Mouse (Mus musculus) skeletal muscle tissue, postnatal 0 days (tissue): ENCODE results near the gene Irak4. TPM values are rescaled to one million over a fixed set of nuclear protein-coding genes. Genes with fewer than 3 reads are reported as not detected.

Source experiments
- polyA plus RNA-seq: library from polyadenylated mRNA; unstranded; fragments of >200 nt; fragmentation: Nextera tagmentation; extraction: Ambion mirVana; gene quantifications from 2 replicates; pipeline ENCODE4 v1.2.1, GENCODE M21; 2015

Irak4 gene
- 3.7 and 4.7 TPM in 2 replicates for polyA plus RNA-seq

DNA sequence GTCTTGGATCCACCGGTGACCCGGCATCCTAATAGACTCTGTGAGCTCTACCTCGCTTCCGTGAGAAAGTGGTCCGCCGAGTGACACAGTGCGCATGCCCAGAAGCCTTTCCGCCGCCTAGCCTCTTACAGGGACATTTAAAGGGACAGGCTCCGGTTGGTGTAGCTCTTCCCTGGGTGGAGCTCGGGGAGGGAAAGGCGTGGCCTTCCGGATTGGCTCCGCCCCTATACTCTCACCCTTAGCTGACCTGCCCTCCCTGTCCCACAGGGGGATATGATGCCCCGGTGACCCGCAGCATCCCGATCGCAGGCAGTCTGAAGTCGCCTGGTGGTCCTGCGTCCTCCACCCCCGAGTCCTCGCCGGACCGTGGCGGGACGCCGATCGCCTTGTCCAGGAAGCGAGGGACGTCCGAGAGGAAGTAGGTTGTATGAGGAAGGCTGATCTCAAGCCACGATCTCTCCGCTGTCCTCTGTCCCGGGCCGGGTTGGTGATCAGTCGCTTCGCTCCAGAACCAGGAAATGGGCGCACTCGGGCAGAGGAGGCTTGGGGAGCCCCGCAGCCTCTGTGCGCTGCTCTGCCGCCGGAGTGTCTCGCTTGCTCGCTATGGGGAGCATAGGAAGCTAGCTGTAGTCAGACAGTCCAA, at the start of gene Irak4, which contains the start of gene Pus7l:
Gene Irak4 (plus strand): TSS at position 235 of the 643 bp plus-strand sequence.
Gene Pus7l (minus strand): TSS at position 139 of the 643 bp plus-strand sequence.

DNA sequence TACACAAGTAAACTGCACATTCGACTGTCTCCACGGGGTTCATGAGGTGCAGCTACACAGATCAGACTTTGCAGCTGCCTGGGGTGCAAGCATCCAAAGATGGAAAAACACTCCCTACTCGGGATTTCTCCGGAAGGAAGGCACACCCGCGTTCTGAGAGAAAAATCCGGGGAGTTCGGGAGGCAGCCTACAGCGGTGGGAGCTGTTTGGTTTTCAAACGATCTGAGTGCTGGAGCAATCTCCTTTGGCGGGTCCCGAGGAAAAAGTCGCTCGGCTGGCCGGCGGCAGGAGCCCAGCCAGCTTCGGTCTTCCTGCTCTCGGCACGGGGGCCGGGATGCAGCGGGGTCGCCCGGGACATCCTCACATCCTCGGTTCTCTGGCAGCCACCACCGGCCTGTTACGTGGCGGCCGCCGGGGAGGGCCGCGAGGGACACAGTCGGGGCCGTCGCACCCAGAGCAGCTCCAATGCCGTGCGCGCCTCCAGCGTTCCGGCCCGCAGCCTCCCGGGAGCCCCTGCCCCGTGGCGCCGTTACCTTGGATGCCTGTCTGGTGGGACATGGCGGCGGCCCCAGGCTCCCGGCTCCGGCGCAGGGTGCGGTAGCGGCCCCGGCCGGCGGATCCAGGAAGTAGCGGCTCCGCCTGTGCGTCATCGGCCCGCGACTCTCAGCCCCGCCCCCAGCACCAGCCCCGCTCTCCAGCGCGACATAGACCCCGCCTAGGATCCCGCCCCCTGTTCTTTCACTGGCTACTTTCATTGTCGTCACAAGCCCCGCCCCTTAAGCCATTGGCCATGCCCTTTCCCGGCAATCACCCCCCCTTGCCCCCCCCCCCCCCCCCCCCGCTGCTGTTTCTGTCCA, 46.0 kb downstream of the Irak4 start, which contains the start of gene Twf1:
Gene Twf1 (minus strand): TSS at position 671 of the 857 bp plus-strand sequence.

DNA sequence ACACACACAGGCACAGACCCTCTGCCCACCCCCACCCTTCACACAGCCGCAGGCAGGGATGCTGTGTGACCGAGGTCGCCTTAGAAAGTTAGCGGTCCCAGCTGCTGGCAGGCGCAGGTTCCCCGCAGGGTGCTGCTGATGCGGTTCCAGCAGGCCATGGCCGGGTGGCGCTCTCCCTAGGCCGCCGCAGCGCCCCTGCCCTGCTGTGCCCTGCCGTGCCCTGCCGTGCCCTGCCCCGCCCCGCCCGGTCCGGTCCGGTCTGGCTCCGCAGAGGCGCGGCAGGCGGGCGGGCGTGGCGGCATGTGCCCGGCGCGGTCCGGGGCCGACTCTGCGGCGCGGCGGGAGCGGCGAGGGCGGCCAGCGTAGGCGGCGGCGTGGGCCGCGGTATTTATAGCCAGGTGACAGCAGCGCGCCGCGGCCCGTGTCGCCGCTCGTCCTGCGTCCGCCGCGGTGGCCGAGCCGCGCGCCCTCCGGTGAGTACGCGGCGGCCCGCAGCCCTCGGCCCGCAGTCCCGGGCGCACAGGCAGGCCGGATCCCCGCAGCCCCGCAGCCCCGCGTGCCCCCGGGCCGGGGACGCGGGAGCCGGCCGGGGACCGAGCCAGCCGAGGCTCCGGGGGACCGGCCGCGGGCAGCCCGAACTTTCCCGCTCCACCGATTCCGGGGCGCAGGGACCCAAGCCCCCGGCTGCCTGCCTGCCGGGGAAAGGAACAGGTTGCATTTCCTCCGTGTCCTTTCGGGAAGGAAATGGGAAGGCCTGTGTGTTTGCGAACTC, 85.6 kb downstream of the Irak4 start, which contains the start of gene Tmem117:
Gene Tmem117 (plus strand): TSS at position 403 of the 772 bp plus-strand sequence.

Other genes with a start within 250 kb of the Irak4 start
- gene Adamts20, start 78.2 kb upstream of the Irak4 start, polyA plus RNA-seq = 7.5 and 7.9 TPM in 2 replicates
- 2.9 and 3.6 TPM in 2 replicates for gene Pus7l, start 96 bp upstream of the Irak4 start, polyA plus RNA-seq
- gene Twf1, start 46.2 kb downstream of the Irak4 start, polyA plus RNA-seq = 27.7 and 39.5 TPM in 2 replicates
- 31.8 and 32.0 TPM in 2 replicates for gene Tmem117, start 85.6 kb downstream of the Irak4 start, polyA plus RNA-seq